Mouse (Mus musculus): ENCODE data around the gene Vmn1r31. TPM values are rescaled to one million over a fixed set of nuclear protein-coding genes. Genes with fewer than 3 reads are reported as not detected.

Vmn1r31 gene
- not detected in 2 replicates for polyA plus RNA-seq (2012; rRNA removed)

- Histone ChIP-seq H3K36me3 (ENCODE audit: control insufficient read depth, insufficient read depth, low read length) (no peaks in the 10 kb centered on the region), H3K4me3 (ENCODE audit: low read depth, low read length) (no peak within 1 kb of the TSS), H3K27ac (ENCODE audit: insufficient read depth, low read depth, low read length) (no peak within 1 kb of the TSS), H3K4me1 (ENCODE audit: control insufficient read depth, insufficient read depth, insufficient read length, low read length) (no peaks in the 10 kb centered on the region), H3K27me3 (ENCODE audit: control insufficient read depth, insufficient read depth, low read length) (no peaks in the 10 kb centered on the region)
- WGBS, result 96% methylated on average over 1 of the region's 1 CpGs
- TF ChIP-seq POLR2A (IDR thresholded peaks at IDR 0.05; ENCODE audit: low read depth, low read length) (no peak), CTCF (IDR thresholded peaks at IDR 0.05; ENCODE audit: extremely low read depth, insufficient read length, insufficient replicate concordance, low read depth, low read length) (no peak)
These were observed at the start of gene Vmn1r31 for GRCm38 (mm10) chr6:58475230-58475629. Gene Vmn1r31, minus strand, starts transcription at chr6:58475330.

DNA sequence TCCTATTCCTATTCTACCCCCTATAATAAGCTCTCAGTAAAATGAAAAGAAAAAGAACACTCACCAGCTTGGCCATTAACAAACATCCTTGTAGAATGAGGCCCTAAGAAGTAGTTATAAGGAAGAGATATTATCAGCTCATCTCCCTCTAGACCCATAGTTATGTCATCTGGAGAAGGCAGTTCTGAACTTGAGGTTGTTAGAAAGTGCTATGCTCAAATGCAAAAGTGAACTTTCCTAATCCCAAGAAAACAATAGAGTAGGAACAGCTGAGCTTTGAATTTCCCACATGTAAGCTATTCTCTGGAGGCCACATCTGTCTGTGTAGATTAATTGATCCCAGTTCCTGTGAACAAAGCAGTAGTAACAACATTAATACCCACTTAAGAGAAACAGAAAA lies 31.8 kb downstream of the Vmn1r31 start, which contains the start of gene Vmn1r30:
Gene Vmn1r30 (minus strand): TSS at position 101 of the 400 bp plus-strand sequence.
- TF ChIP-seq CTCF (IDR thresholded peaks at IDR 0.05; ENCODE audit: extremely low read depth, insufficient read length, insufficient replicate concordance, low read depth, low read length), result no peak
- TF ChIP-seq POLR2A (IDR thresholded peaks at IDR 0.05; ENCODE audit: low read depth, low read length), result no peak
- Histone ChIP-seq H3K4me1 (ENCODE audit: control insufficient read depth, insufficient read depth, insufficient read length, low read length) (no peaks in the 10 kb centered on the region), H3K27ac (ENCODE audit: insufficient read depth, low read depth, low read length) (no peak within 1 kb of the TSS), H3K36me3 (ENCODE audit: control insufficient read depth, insufficient read depth, low read length) (no peaks in the 10 kb centered on the region), H3K4me3 (ENCODE audit: low read depth, low read length) (no peak within 1 kb of the TSS), H3K27me3 (ENCODE audit: control insufficient read depth, insufficient read depth, low read length) (no peaks in the 10 kb centered on the region)

Other genes with a start within 250 kb of the Vmn1r31 start
- not detected in 2 replicates for gene Vmn1r28, start 213.3 kb downstream of the Vmn1r31 start, polyA plus RNA-seq (2012; rRNA removed)
- gene Vmn1r29, start 173.8 kb downstream of the Vmn1r31 start, polyA plus RNA-seq (2012; rRNA removed), result not detected in 2 replicates
- not detected in 2 replicates for gene Vmn1r30, start 31.9 kb downstream of the Vmn1r31 start, polyA plus RNA-seq (2012; rRNA removed)
- gene Abcg2, start 109.2 kb upstream of the Vmn1r31 start, polyA plus RNA-seq (2012; rRNA removed), result 5.6 and 17.4 TPM in 2 replicates